Mouse (Mus musculus) olfactory bulb, adult 2 months (tissue): ENCODE data around the gene Top1.

Experiments used
- CTCF ChIP-seq: fragments of 200-500 bp; IDR thresholded peaks from 2 replicates; pipeline ENCODE4 v1.5.1; 2012; ENCODE audit warnings: low read depth, mild to moderate bottlenecking, low read length, moderate library complexity; ENCODE audit not compliant: insufficient read depth
- POLR2A ChIP-seq: fragments of 200-500 bp; IDR thresholded peaks from 2 replicates; pipeline ENCODE4 v1.6.1; 2012; ENCODE audit warnings: mild to moderate bottlenecking, low read depth, low read length, moderate library complexity; ENCODE audit not compliant: insufficient read depth

GRCm38 (mm10) chr2:160646845-160647178, 1.1 kb downstream of the Top1 start:
- TF ChIP-seq POLR2A = no peak
- TF ChIP-seq CTCF = no peak
